Mouse (Mus musculus) lung, postnatal 0 days (tissue): ENCODE results near the gene Csk. TPM values are rescaled to one million over a fixed set of nuclear protein-coding genes. Genes with fewer than 3 reads are reported as not detected.

Experiments
- ATAC-seq: fragments of 200-750 bp; cut with Nextera tagmentation; 2 replicates; pipeline ENCODE4 v1.8.0; 2017; ENCODE audit warnings: moderate library complexity
- DNase-seq: peaks from one replicate; pipeline ENCODE4 v3.0.0-alpha.2; 2016; ENCODE audit warnings: low spot score
- H3K27ac ChIP-seq: fragments of 300-500 bp; sonication (generic); 2 replicates; pipeline ENCODE4 v1.5.1; 2014; ENCODE audit warnings: antibody characterized with exemption, mild to moderate bottlenecking, low read length, mixed read lengths
- H3K27me3 ChIP-seq: fragments of 300-500 bp; sonication (generic); replicated peaks from 2 replicates; pipeline ENCODE4 v1.6.1; 2014; ENCODE audit warnings: low read length, mixed read lengths; ENCODE audit not compliant: insufficient read depth
- H3K36me3 ChIP-seq: fragments of 300-500 bp; sonication (generic); 2 replicates; pipeline ENCODE4 v1.6.1; 2014; ENCODE audit warnings: low read length, mixed read lengths; ENCODE audit not compliant: insufficient read depth
- H3K4me1 ChIP-seq: fragments of 300-500 bp; sonication (generic); 2 replicates; pipeline ENCODE4 v1.6.1; 2014; ENCODE audit warnings: antibody characterized with exemption, low read depth, low read length, mixed read lengths; ENCODE audit not compliant: insufficient read depth
- H3K4me2 ChIP-seq: fragments of 300-500 bp; sonication (generic); replicated peaks from 2 replicates; pipeline ENCODE4 v1.6.1; 2014; ENCODE audit warnings: low read depth, mild to moderate bottlenecking, low read length, moderate library complexity, mixed read lengths
- H3K4me3 ChIP-seq: fragments of 300-500 bp; sonication (generic); 2 replicates; pipeline ENCODE4 v1.5.1; 2014; ENCODE audit warnings: low read depth, low read length
- H3K9ac ChIP-seq: fragments of 300-500 bp; sonication (generic); replicated peaks from 2 replicates; pipeline ENCODE4 v1.6.1; 2014; ENCODE audit warnings: low read depth, mild to moderate bottlenecking
- H3K9me3 ChIP-seq: fragments of 300-500 bp; sonication (generic); 2 replicates; pipeline ENCODE4 v1.6.1; 2016; ENCODE audit warnings: low read length, mixed read lengths
- CTCF ChIP-seq: IDR thresholded peaks from 2 replicates; pipeline ENCODE4 v1.5.1; 2016; ENCODE audit warnings: antibody characterized with exemption, mild to moderate bottlenecking
- EP300 ChIP-seq: IDR thresholded peaks from 2 replicates; pipeline ENCODE4 v1.6.1; 2016; ENCODE audit warnings: antibody characterized with exemption, mild to moderate bottlenecking, control low read depth
- whole genome bisulfite sequencing: fragments of 180-500 bp; shearing (Covaris S2); extraction: QIAGEN DNeasy Blood & Tissue Kit; methylation state at CpG from one replicate; pipeline ENCODE4 v1.1.7; 2014; 5-methylcytosine and 5-hydroxymethylcytosine counted together
- polyA plus RNA-seq: library from polyadenylated mRNA; unstranded; fragments of >200 nt; fragmentation: Nextera tagmentation; extraction: Ambion mirVana; gene quantifications from 2 replicates; pipeline ENCODE4 v1.2.1, GENCODE M21; 2015

Csk gene
- polyA plus RNA-seq, 1 experiment from 2014 or later, result 25.6 TPM

GRCm38 (mm10) chr9:57614786-57615185 is 38.6 kb downstream of the Csk start:
- no peak overlapping the region for H3K4me2 ChIP-seq
- no peaks in the 10 kb centered on the region for H3K36me3 ChIP-seq
- no peaks in the 10 kb centered on the region for H3K27me3 ChIP-seq
- TF ChIP-seq EP300 (no peak), CTCF (no peak)
- WGBS, result 73% methylated on average over 4 of the region's 4 CpGs
- H3K9me3 ChIP-seq, result no peaks in the 10 kb centered on the region
- H3K4me1 ChIP-seq, result no peaks in the 10 kb centered on the region
- no peak for DNase-seq
- no peak overlapping the region for H3K4me3 ChIP-seq
- ATAC-seq, result no peak
- no peak overlapping the region for H3K27ac ChIP-seq
- H3K9ac ChIP-seq, result no peak overlapping the region

GRCm38 (mm10) chr9:57613975-57614374 is 39.5 kb downstream of the Csk start:
- no peak for TF ChIP-seq CTCF
- TF ChIP-seq EP300, result no peak

GRCm38 (mm10) chr9:57612587-57612986 is 40.8 kb downstream of the Csk start:
- Histone ChIP-seq H3K36me3 (no peaks in the 10 kb centered on the region), H3K4me3 (no peak overlapping the region), H3K9ac (no peak overlapping the region), H3K4me1 (no peaks in the 10 kb centered on the region), H3K27me3 (no peaks in the 10 kb centered on the region), H3K9me3 (no peaks in the 10 kb centered on the region), H3K4me2 (no peak overlapping the region), H3K27ac (no peak overlapping the region)
- WGBS, result 66% methylated on average over 7 of the region's 7 CpGs
- no peak for ATAC-seq
- TF ChIP-seq CTCF (no peak), EP300 (no peak)
- DNase-seq, result no peak

More at GRCm38 (mm10) chr9:57613975-57614374, 39.5 kb downstream of the Csk start:
- no peaks in the 10 kb centered on the region for H3K27me3 ChIP-seq
- no peak overlapping the region for H3K9ac ChIP-seq
- no peak overlapping the region for H3K4me2 ChIP-seq
- no peaks in the 10 kb centered on the region for H3K4me1 ChIP-seq
- H3K4me3 ChIP-seq, result no peak overlapping the region
- H3K9me3 ChIP-seq, result no peaks in the 10 kb centered on the region
- no peak overlapping the region for H3K27ac ChIP-seq
- no peaks in the 10 kb centered on the region for H3K36me3 ChIP-seq
- no peak for ATAC-seq
- no peak for DNase-seq
- 76% methylated on average over 7 of the region's 7 CpGs for WGBS

GRCm38 (mm10) chr9:57610359-57610826 is 43.0 kb downstream of the Csk start:
- Histone ChIP-seq H3K9me3 (no peaks in the 10 kb centered on the region), H3K4me2 (no peak overlapping the region), H3K27ac (no peak overlapping the region), H3K27me3 (0 out of 2 replicates have a peak, but pooled peaks cover 4% of the 10 kb centered on the region), H3K36me3 (no peaks in the 10 kb centered on the region), H3K4me3 (no peak overlapping the region), H3K4me1 (no peaks in the 10 kb centered on the region), H3K9ac (no peak overlapping the region)
- TF ChIP-seq EP300, result no peak
- TF ChIP-seq CTCF, result no peak
- ATAC-seq (no peak), DNase-seq (no peak)
- 45% methylated on average over 3 of the region's 3 CpGs for WGBS

GRCm38 (mm10) chr9:57609803-57610202 is 43.6 kb downstream of the Csk start:
- no peak overlapping the region for H3K9ac ChIP-seq
- no peak overlapping the region for H3K27ac ChIP-seq
- no peak for ATAC-seq
- 47% methylated on average over 3 of the region's 3 CpGs for WGBS
- H3K4me1 ChIP-seq, result no peaks in the 10 kb centered on the region
- H3K36me3 ChIP-seq, result no peaks in the 10 kb centered on the region
- TF ChIP-seq CTCF (no peak), EP300 (no peak)
- no peak overlapping the region for H3K4me3 ChIP-seq
- no peaks in the 10 kb centered on the region for H3K9me3 ChIP-seq
- H3K4me2 ChIP-seq, result no peak overlapping the region
- 0 out of 2 replicates have a peak, but pooled peaks cover 4% of the 10 kb centered on the region for H3K27me3 ChIP-seq
- no peak for DNase-seq

GRCm38 (mm10) chr9:57606139-57606851 is 47.1 kb downstream of the Csk start, which contains the start of gene Cplx3:
Cplx3 (minus strand) TSS chr9:57606281.
- no peak within 1 kb of the TSS for H3K4me2 ChIP-seq

More at GRCm38 (mm10) chr9:57606139-57606851, 47.1 kb downstream of the Csk start, which contains the start of gene Cplx3:
- H3K36me3 ChIP-seq, result no peaks in the 10 kb centered on the region
- H3K27me3 ChIP-seq, result 0 out of 2 replicates have a peak, but pooled peaks cover 4% of the 10 kb centered on the region
- no peak within 1 kb of the TSS for H3K9ac ChIP-seq
- TF ChIP-seq EP300, result no peak
- no peak for TF ChIP-seq CTCF
- no peak within 1 kb of the TSS for H3K4me3 ChIP-seq
- no peaks in the 10 kb centered on the region for H3K4me1 ChIP-seq
- DNase-seq (peak; percentile 80), ATAC-seq (peak; percentile 85)
- no peak within 1 kb of the TSS for H3K27ac ChIP-seq
- WGBS, result 6% methylated on average over 24 of the region's 24 CpGs
- H3K9me3 ChIP-seq, result no peaks in the 10 kb centered on the region
